Mouse (Mus musculus) layer of hippocampus, postnatal 14 days (tissue): ENCODE measurements around the gene Ptgis. TPM values are rescaled to one million over a fixed set of nuclear protein-coding genes. Genes with fewer than 3 reads are reported as not detected.

Source experiments
- DNase-seq, 2 experiments: peaks; one replicate each; pipeline ENCODE4 v3.0.0; 2021 to 2022; ENCODE audit warnings: low spot score in 2 of 2, mixed read lengths in 1 of 2
- total RNA-seq, 2 experiments: library from RNA; stranded (reverse); gene quantifications; 2 replicates each; pipeline ENCODE4 v1.2.3; 2021

Ptgis gene
- total RNA-seq, 2 experiments from 2014 or later = 1.3 to 2.1 TPM

DNA sequence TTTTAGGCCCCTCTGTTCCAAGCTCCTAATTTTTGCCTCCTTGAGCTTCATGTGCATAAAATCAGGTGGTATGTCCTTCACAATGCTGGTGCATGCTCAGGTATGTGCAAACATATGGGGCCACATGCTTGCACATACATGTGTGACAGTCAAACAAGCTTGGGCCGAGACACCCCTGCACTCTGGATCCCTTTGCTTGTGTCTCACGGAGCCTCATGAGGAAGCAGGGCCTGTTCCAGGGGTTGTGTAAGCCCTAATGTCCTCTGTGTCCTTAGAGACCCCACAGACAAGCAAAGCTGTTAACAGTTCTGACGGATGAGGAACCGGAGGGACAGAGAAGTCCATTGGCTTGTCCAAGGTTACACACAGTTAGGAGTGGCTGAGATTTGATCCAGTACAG, 80.7 kb downstream of the Ptgis start:
- no peak for DNase-seq

- no peak for DNase-seq
Measured at GRCm38 (mm10) chr2:167158780-167159179, 81.6 kb downstream of the Ptgis start.

- DNase-seq = no peak
Measured at GRCm38 (mm10) chr2:167156118-167156715, 84.2 kb downstream of the Ptgis start.

- DNase-seq = no peak
Measured at GRCm38 (mm10) chr2:167155541-167155973, 84.8 kb downstream of the Ptgis start.

- DNase-seq = no peak
Measured at GRCm38 (mm10) chr2:167150880-167151279, 89.5 kb downstream of the Ptgis start.

GRCm38 (mm10) chr2:167150135-167150534, 90.3 kb downstream of the Ptgis start:
- DNase-seq = no peak

DNA sequence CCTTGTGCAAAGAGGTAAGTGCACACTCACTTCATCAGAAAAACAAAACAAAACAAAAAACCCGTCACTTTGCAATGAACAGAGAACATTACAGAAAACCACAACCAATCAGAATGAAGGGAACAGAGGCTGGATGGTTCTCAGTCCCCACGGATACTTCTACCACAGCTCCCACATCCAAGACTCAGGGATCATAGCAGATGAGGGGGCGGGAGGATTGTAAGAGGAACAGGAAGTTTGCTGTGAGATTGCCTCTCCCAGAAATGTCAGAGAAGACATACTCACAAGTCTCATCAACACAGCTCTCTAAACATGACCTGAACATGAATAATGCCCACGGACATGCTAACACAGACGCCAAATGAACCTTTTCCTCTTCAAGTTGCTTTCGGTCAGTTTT, 91.4 kb downstream of the Ptgis start:
- no peak for DNase-seq

DNA sequence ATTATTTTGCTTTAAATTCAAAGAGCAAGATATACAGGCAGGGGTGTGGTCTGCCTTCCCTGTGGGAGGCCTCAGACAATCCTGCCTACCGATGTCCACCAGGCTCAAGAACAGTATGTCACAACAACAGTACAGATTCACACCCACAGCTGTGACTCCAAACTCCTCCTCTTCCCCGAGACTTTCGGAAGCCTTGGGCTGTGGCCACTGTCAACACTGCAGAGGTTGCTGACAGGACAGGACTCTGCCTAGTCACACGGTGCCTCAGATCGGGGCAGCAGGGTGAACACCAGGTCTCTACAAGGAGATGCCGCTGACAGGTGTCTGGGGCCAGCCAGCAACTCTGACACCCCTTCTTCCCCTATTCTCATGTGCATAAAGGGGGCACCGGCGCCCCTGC, 92.7 kb downstream of the Ptgis start:
- DNase-seq = no peak

DNA sequence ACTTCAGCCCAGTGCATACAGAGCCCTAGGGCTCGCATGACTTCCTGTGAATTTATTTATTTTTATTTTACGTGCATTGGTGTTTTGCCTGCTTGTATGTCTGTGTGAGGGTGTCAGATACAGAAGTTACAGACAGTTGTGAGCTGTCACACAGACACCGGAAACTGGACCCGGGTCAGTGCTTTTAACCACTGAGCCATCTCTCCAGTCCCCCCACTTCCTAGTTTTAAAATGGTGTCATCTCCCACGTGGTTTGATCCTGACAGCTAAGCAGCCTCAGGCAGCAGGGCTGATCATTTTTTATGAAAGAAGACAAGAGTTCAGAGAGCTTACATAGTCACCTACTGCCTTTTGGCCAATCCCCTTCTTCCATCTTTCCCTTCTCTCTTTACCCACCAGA, 94.5 kb downstream of the Ptgis start:
- DNase-seq = no peak

DNA sequence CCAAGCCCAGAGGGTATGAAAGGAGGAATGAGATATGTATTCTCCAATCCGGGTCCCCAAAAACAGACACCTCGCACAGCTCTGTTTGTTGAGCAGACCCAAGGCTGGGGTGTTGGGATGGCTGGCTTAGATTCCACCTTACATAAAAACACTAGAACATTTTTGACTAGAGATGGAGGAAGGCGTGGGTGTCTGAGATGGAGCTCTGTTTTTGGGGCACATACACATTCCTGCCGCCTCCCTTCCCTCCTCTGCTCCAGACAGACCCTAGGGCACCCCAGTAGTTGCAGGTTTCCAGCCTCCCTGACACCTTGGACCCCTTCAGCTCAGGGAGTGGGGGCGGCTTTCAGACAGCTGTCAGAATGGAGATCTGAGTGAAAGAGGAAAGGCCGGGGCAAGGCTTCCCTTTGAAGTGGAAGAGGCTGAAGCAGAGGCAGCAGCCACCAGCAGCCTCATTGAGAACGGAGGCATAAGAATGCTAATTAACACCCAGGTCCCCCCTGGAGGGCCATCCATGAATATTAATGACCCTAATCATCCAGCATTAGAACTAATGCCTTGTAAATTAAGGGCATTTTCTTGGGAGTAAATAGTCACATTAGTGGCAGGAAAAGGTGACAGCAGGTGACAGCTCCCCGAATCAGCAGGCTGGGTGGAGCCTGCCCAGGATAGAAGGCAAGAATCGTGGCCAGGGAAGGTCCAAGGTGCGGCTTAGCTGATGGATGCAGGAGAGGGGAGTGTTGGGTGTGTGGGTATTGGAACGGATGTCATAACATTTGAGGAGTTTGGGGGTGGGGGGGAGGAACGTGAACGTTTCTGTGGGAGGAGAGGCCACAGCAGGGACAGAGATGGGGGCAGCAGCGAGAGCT, 95.7 kb downstream of the Ptgis start:
- no peak for DNase-seq

- DNase-seq = no peak
Measured at GRCm38 (mm10) chr2:167143914-167144313, 96.5 kb downstream of the Ptgis start.

GRCm38 (mm10) chr2:167142282-167142681, 98.1 kb downstream of the Ptgis start:
- no peak for DNase-seq

GRCm38 (mm10) chr2:167141810-167142209, 98.6 kb downstream of the Ptgis start:
- no peak for DNase-seq

Other genes with a start within 250 kb of the Ptgis start
- 10 to 100 TPM; 69.5 to 70.3 TPM for gene Stau1, start 244.3 kb downstream of the Ptgis start, total RNA-seq
- 10 to 100 TPM; 29.3 to 30.1 TPM for gene Ddx27, start 225.4 kb downstream of the Ptgis start, total RNA-seq
- gene Znfx1, start 177.6 kb downstream of the Ptgis start, total RNA-seq = 10 to 100 TPM; 25.9 to 27.5 TPM
- 10 to 100 TPM; 62.0 to 69.6 TPM for gene Kcnb1, start 50.4 kb downstream of the Ptgis start, total RNA-seq
- gene B4galt5, start 108.6 kb upstream of the Ptgis start, total RNA-seq = 10 to 100 TPM; 58.8 to 60.5 TPM
- gene Slc9a8, start 181.1 kb upstream of the Ptgis start, total RNA-seq = 10 to 100 TPM; 29.9 to 33.3 TPM